Mouse (Mus musculus) thymus, postnatal 14 days (tissue): ENCODE measurements around the gene Cers6.

Source experiments
- DNase-seq: peaks from one replicate; pipeline ENCODE4 v3.0.0; 2021

Cers6 gene

GRCm38 (mm10) chr2:68968028-68968427, 106.8 kb downstream of the Cers6 start:
- DNase-seq: no peak

- no peak for DNase-seq
Observed at GRCm38 (mm10) chr2:68971840-68972239, 110.6 kb downstream of the Cers6 start.

GRCm38 (mm10) chr2:68973753-68974152, 112.5 kb downstream of the Cers6 start:
- DNase-seq: no peak

- no peak for DNase-seq
Observed at GRCm38 (mm10) chr2:68975286-68975685, 114.0 kb downstream of the Cers6 start.

GRCm38 (mm10) chr2:68975780-68976179, 114.5 kb downstream of the Cers6 start:
- DNase-seq: no peak

- no peak for DNase-seq
Observed at GRCm38 (mm10) chr2:68978244-68978643, 117.0 kb downstream of the Cers6 start.

- DNase-seq: no peak
Observed at GRCm38 (mm10) chr2:68978660-68979604, 117.7 kb downstream of the Cers6 start.

GRCm38 (mm10) chr2:68981302-68981701, 120.1 kb downstream of the Cers6 start:
- no peak for DNase-seq

- no peak for DNase-seq
Observed at GRCm38 (mm10) chr2:68981756-68982409, 120.6 kb downstream of the Cers6 start.

- no peak for DNase-seq
Observed at GRCm38 (mm10) chr2:68982979-68983378, 121.7 kb downstream of the Cers6 start.

GRCm38 (mm10) chr2:68983431-68983830, 122.2 kb downstream of the Cers6 start:
- no peak for DNase-seq

GRCm38 (mm10) chr2:68989117-68989516, 127.9 kb downstream of the Cers6 start:
- no peak for DNase-seq

GRCm38 (mm10) chr2:68992629-68993028, 131.4 kb downstream of the Cers6 start:
- DNase-seq: no peak

- no peak for DNase-seq
Observed at GRCm38 (mm10) chr2:68994441-68994840, 133.2 kb downstream of the Cers6 start.

GRCm38 (mm10) chr2:68995723-68996122, 134.5 kb downstream of the Cers6 start:
- no peak for DNase-seq

GRCm38 (mm10) chr2:68996268-68996667, 135.0 kb downstream of the Cers6 start:
- no peak for DNase-seq

- DNase-seq: no peak
Observed at GRCm38 (mm10) chr2:69004001-69004400, 142.8 kb downstream of the Cers6 start.

GRCm38 (mm10) chr2:69011392-69011791, 150.2 kb downstream of the Cers6 start:
- DNase-seq: no peak

GRCm38 (mm10) chr2:69011860-69012259, 150.6 kb downstream of the Cers6 start:
- DNase-seq: no peak

GRCm38 (mm10) chr2:69014241-69014640, 153.0 kb downstream of the Cers6 start:
- DNase-seq: no peak

GRCm38 (mm10) chr2:69015172-69015724, 154.0 kb downstream of the Cers6 start:
- no peak for DNase-seq

- DNase-seq: no peak
Observed at GRCm38 (mm10) chr2:69015822-69016221, 154.6 kb downstream of the Cers6 start.

GRCm38 (mm10) chr2:69019026-69019565, 157.9 kb downstream of the Cers6 start:
- DNase-seq: no peak
